Mouse (Mus musculus) CD4-positive helper T cell, adult 2 months (primary cell): ENCODE measurements around the gene 1700029F12Rik.
A peak's percentile ranks its signal among the peaks of the same experiment; 100 is the strongest.
"Not testable (repeated sequence)": the region's sequence is repeated elsewhere in the genome, so short reads cannot be mapped to it uniquely, and the experiment has no call there.

ENCODE experiments used
- DNase-seq: peaks from one replicate; pipeline ENCODE4 v3.0.0-alpha.2; 2012; ENCODE audit warnings: low read depth, missing footprints, low spot score

1700029F12Rik gene

GRCm38 (mm10) chr13:97034262-97034661 is at the start of gene 1700029F12Rik:
Gene 1700029F12Rik, minus strand, starts transcription at chr13:97034362.
- no peak for DNase-seq

- DNase-seq: no peak
Observed at GRCm38 (mm10) chr13:97082432-97082831, 48.3 kb upstream of the 1700029F12Rik start.

- no peak for DNase-seq
Observed at GRCm38 (mm10) chr13:97080615-97081014, 46.5 kb upstream of the 1700029F12Rik start.

- DNase-seq: no peak
Observed at GRCm38 (mm10) chr13:97080201-97080600, 46.0 kb upstream of the 1700029F12Rik start.

GRCm38 (mm10) chr13:97077556-97077955 is 43.4 kb upstream of the 1700029F12Rik start:
- DNase-seq: no peak

GRCm38 (mm10) chr13:97073497-97073896 is 39.3 kb upstream of the 1700029F12Rik start:
- DNase-seq: no peak

GRCm38 (mm10) chr13:97071626-97072241 is 37.6 kb upstream of the 1700029F12Rik start:
- DNase-seq: no peak

GRCm38 (mm10) chr13:97070931-97071625 is 36.9 kb upstream of the 1700029F12Rik start:
- no peak for DNase-seq

- DNase-seq: no peak
Observed at GRCm38 (mm10) chr13:97068151-97068550, 34.0 kb upstream of the 1700029F12Rik start.

GRCm38 (mm10) chr13:97067691-97068090 is 33.5 kb upstream of the 1700029F12Rik start:
- no peak for DNase-seq

GRCm38 (mm10) chr13:97066649-97067550 is 32.7 kb upstream of the 1700029F12Rik start, which contains the start of gene Fam169a:
Gene Fam169a, plus strand, starts transcription at chr13:97067286.
- DNase-seq: no peak

- not testable (repeated sequence) for DNase-seq
Observed at GRCm38 (mm10) chr13:97064844-97065621, 30.9 kb upstream of the 1700029F12Rik start.

- no peak for DNase-seq
Observed at GRCm38 (mm10) chr13:97064413-97064812, 30.3 kb upstream of the 1700029F12Rik start.

- no peak for DNase-seq
Observed at GRCm38 (mm10) chr13:97063431-97063830, 29.3 kb upstream of the 1700029F12Rik start.

- DNase-seq: no peak
Observed at GRCm38 (mm10) chr13:97062151-97062550, 28.0 kb upstream of the 1700029F12Rik start.

- DNase-seq: no peak
Observed at GRCm38 (mm10) chr13:97060331-97060730, 26.2 kb upstream of the 1700029F12Rik start.

GRCm38 (mm10) chr13:97059746-97060145 is 25.6 kb upstream of the 1700029F12Rik start:
- no peak for DNase-seq

GRCm38 (mm10) chr13:97057817-97058216 is 23.7 kb upstream of the 1700029F12Rik start:
- DNase-seq: no peak

- DNase-seq: no peak
Observed at GRCm38 (mm10) chr13:97053844-97054243, 19.7 kb upstream of the 1700029F12Rik start.

- DNase-seq: peak; percentile 14
Observed at GRCm38 (mm10) chr13:97052667-97053066, 18.5 kb upstream of the 1700029F12Rik start.

GRCm38 (mm10) chr13:97051158-97051557 is 17.0 kb upstream of the 1700029F12Rik start:
- no peak for DNase-seq
